Mouse (Mus musculus): ENCODE data around the gene Zcchc2. TPM values are rescaled to one million over a fixed set of nuclear protein-coding genes. Genes with fewer than 3 reads are reported as not detected.

Zcchc2 gene
- total RNA-seq, 4 experiments from 2014 or later: 20.6 to 25.6 (median 23.3) TPM

DNA sequence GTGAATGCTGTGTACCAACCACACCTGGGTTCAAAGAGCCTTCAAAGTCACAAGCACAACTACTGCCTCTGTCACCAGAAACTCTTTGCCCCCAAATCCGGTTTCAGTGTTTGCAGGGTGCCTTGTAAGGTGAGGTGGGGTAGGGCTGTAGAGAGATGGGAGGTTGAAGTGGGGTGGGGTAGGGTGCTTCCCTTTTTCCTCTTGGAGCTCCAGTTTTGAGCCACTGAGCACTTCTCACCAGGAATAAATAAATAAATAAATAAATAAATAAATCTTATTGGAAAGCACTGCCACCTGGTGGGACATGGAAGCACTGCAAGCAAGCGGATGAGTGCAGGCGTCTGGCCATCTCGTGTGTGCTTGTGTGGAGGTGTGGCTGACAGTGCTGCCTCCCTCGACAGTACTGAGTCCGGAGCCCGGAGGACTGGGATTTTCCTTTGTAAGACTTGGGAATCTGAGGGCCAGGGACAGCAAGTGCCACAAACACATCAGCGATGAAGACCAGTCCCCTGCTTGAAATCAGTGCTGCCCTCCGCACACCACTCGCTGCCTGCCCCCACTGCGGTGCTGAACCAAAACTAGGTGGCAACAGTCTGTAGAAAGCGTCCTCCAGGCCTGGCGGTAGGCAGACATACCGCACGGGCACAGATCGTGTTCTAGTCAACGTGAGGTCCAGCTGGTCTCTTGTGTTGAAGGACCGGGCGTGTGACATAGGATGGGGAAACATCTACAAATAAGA lies 46.8 kb downstream of the Zcchc2 start:
- peak; percentile 46 to 76 for DNase-seq (ENCODE audit: low spot score in 2 of 2)

DNA sequence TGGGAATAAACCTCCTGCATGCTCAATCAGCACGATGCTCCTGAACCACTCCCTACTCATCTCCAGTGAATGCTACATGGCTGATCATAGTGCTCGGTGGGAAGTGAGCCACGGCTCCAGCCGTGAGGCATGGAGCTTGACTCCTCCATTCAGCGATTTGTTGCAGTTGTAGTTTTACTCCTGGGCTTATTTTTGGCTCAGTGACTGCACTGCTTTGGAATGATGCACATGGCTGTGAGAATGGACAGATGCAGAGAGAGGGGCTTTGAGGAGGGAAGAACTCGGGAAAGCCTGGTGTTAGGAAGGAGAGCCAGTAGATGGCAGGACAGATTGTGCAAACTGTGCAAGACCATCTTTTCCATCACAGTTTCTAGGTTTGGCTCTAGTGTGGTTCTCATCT lies 49.1 kb downstream of the Zcchc2 start:
- DNase-seq (ENCODE audit: low spot score in 2 of 2): peak in 1 of 2 experiments; percentile 14

DNA sequence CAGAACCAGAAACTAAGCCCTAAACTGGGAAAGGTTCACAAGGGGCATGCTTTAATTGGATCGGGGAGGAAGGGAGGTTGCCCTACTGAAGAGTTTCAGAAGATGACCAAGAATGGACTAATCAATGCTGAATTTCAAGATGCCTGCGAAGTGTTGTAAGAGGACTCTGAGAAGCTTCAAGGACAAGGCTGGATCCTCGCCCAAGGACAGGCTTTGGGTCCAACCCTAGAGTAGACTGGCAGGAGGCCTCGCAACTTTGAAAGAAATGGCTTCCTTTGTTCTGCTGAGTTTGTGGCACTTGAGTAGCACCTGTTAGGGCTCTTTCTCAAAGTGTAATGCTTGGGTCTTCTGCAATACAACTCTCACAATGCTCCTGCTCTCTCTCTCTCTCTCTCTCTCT lies 50.1 kb downstream of the Zcchc2 start:
- no peak for DNase-seq (ENCODE audit: low spot score in 2 of 2)

DNA sequence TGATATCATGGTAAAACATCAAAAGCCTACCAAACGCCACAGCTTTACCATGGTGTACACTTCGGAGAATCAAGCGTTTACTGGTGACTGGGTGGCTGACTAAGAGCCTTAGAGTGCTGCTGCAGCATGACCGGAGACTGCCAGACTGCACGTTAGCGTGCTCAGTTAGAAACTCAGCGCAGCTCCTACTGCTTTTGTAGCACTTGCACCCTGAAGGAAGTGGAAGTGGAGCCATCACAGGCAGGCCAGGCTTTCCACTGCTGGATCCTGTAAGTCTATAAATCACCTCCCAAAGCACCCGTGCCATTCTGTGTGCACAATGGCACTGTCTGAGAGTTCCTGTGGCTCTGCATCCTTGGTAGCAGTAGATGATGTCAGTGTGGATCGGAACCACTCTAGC lies 52.0 kb downstream of the Zcchc2 start:
- no peak for DNase-seq (ENCODE audit: low spot score in 2 of 2)

DNA sequence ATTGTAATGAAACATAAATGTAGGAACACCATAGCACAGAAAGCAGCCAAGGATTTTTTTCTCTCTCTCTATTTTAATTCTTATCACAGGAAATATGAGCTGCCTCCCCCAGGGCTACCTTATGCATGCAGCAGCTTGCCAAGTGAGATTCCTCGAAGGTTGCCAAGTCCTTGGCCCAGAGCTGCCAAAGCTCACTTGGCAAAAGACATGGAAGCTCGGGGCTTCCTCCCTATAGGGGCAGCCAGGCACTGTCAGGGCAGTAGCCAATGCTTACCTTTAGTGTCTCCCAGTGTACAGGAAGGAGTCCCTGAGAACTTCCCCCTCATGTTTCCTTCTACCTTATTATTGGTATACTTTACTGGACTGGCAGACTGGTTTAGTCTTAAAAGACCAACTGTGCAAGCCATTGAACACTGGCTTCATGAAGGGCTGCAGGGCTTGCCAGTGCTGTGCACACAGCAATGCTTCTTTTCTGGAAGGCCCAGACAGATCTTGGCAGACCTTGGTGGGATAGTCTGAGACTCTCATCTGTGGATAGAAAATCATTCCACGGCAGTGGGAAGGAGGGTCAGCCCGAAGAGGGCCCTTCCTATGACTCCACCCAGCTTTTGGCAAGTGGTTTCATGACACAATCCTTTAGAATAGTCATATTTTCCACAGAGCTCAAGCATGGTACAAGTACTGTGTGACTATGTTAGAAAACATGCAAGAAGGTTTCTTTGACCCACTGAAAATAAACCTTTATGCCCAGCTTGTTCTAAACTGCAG lies 53.0 kb downstream of the Zcchc2 start:
- DNase-seq (ENCODE audit: low spot score in 2 of 2): no peak

DNA sequence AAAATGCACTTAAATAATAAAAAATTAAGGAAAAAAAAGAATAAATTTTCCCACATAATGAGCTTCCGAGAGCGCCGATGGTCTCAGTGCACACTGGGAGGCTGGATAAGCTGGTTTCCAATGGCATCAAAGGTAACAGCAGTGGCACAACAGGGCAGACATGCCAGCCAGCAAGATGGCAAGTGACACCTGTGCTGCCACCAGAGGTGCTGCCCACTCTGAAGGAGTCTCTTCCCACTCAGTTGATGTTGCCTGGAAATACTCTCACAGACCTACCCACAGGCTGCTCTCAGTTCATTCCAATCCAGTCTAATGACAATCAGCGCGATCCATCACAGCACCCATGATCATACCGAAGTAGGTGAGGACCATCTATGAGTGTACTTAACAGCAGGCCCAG lies 58.8 kb downstream of the Zcchc2 start:
- DNase-seq (ENCODE audit: low spot score in 2 of 2): no peak

DNA sequence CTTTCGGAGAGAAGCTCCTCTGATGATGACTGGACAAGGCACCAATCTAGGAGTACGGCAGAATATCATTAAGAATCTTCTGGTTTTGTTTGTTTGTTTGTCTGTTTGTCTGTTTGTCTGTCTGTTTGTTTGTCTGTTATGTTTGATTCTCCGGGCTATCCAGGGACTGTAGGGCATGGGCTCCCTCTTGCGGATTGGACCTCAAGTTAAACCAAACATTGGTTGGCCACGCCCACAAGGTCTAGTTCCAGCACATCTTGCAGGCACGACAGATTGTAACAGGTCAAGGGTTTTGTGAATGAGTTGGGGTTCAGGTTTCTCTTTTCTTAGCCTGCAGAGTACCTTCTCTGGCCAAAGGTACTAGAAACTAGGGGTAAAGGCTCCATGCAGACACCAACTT lies 64.8 kb downstream of the Zcchc2 start:
- DNase-seq (ENCODE audit: low spot score in 2 of 2): no peak

DNA sequence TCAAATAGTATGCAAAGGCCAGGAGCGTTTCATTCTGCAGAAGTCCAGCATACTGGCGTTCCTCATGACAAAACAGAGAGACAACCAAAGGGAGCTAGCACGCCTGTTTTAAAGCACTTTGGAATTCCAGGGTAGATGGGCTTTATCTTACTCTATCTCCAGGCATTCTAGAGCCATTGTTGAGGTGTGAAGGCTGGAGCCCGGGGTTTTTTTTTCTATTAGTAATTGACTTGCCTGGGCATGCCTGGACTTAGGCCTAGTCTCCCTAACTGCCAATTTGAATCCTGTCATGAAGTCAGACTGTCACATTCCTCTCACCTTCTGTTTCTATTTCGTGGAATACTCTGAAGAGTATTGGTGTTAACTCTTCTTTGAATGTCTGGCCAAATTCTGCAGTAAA lies 68.1 kb downstream of the Zcchc2 start:
- DNase-seq (ENCODE audit: low spot score in 2 of 2): no peak

DNA sequence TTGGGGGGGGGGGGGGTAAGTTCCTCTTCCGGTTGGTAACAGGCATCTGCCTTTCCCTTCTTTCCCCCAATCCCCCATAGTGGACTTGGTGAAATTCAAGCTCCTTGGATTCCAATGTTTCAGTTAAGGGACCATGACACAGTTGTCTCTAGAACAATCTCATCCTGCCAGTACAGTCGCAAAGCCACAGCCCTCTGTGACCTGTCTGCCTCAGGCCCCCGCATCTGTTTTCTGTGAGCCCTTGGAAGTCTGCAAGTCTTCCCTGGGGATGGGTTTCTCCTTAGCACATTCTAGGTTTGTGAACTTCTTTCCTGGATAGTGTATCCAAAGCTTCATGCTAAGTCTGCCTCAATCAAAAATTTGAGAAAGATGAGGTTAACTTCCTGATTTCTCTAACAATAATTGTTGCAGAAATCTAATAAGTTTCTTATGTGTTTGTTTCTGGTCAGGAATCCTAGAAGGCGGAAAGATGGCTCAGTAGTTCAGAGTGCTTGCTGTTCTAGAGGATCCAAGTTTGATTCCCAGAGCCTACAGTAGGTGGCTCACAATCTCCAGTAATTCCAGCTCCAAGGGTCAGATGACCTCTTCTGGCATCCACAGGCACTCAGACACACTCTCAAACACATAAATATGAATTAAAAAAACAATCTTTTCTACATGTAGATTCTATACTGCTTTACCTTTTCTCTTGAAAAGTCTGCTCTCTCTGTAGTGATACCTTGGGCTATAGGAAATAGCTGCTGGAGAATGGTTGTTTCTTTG lies 69.5 kb downstream of the Zcchc2 start:
- DNase-seq (ENCODE audit: low spot score in 2 of 2): no peak

DNA sequence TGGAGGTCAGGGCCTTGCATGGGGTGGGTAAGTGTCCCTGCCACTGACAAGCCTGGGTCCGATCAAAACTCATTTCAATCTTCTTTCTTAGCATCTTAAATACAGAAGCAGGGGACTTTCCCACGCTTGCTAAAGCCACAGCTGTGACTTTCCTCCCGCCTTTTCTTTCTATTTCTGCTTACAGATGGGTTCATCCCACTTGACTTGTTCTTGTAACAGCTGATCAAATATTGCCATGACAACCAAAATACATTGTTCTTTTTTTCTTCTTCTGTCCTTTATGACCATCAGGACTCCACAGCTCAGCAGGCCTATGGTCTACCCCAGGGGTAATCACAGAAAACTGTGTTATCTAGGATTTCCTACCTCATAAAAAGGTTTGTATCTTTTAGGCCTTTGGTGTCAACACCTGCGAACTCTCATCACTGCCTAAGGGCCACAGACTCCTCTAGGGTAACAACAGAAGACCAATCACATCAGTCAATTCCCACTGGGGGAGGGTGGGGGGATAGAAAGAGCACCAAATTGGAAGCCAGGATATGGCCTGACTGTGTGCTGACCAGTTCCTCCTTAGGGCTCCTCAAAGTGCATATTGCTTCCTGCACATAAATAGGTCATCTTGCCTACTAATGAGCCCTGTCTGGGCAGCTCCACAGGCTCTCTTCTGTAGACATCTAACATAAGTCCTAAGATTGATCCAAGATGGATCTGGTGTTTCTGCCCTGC lies 71.1 kb downstream of the Zcchc2 start:
- DNase-seq (ENCODE audit: low spot score in 2 of 2): no peak

DNA sequence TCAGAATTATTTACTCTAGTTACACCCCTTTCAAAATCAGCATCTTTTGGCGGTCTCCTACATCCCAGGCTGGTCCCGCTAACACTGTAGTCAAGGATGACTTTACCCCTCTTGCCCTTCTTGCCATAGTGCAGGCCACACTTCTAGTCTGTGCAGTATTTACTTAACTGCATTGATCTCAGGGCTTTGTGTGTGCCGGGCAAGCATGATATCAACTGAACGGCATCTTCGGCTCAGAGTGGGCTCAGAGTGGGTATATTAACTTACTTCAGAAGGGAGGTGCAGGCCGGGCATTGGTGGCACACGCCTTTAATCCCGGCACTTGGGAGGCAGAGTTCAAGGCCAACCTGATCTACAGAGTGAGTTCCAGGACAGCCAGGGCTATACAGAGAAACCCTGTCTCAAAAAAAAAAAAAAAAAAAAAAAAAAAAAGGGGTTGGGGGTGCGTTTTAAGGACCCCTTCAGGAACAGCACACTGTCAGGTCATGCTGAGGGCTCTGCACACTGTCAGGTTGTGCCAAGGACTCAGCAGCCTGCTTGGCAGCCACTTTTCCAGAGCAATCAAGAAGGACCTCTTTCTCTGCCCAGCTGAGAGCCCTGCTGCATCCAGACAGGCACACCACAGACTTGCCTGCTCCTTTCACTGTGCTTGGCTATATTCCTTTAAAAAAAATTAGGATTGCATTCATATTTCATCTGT lies 72.8 kb downstream of the Zcchc2 start:
- no peak for DNase-seq (ENCODE audit: low spot score in 2 of 2)

DNA sequence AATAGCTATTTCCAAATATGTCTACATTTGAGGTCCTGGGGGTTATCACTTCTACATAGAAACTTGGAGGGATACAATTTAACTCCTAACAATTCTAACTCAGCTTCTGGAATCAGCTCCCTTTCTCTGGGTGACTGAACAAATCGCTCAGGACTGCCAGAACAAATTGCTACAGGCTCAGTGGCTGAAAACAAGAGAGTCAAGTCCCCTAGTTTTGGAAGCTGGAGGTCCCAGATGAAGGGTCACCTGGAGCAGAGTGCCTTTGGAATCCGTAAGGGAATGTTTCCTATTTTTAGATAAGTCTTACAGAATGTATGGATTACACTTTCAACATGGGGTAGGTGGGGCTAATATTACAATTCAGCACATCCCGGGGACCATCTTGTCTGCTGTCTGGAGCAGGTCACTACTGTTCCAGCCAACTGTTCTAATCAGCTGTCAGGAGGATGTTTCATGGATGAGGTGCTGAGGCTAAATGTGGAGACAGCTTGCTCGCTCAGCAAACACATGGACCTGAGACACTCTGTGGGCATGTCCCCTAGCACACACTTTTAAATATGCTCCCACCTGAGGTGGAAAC lies 73.5 kb downstream of the Zcchc2 start:
- no peak for DNase-seq (ENCODE audit: low spot score in 2 of 2)

DNA sequence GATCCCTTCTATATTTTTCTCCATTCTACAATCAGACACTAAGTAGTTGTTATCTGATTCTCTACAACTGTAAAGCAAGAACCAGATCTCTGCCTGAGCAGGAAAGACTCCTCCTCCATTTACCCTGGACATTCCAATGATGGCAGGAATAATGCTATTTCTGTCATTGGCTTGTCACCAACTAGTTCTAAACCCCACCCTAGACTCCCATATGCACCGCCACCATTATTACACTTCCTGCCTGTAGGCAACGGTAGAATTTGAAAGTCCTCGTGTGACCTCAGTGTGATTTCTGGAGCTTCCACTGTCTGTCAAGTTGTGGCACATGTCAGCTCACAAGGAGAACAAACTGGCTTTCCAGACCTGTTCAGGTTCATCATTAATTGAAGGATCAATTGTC lies 74.1 kb downstream of the Zcchc2 start:
- DNase-seq (ENCODE audit: low spot score in 2 of 2): no peak

DNA sequence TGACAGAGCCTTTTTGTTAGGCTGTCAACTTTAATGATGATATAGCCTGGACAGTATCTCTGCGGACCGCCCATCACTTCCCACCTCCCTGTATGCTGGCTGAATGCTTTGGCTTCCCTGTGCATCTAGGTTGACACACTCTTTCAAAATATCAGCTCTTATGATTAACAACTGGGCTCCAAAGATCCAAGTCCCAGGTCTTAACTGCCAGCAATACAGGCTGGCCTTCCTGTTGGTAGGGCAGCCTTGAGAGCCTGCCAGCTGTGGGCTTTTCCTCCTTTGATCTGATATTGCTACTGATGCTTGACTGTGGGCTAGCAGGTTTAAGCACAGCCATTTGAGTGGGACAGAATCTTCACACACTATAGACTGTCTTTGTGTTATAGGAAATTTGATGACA lies 74.5 kb downstream of the Zcchc2 start:
- no peak for DNase-seq (ENCODE audit: low spot score in 2 of 2)

DNA sequence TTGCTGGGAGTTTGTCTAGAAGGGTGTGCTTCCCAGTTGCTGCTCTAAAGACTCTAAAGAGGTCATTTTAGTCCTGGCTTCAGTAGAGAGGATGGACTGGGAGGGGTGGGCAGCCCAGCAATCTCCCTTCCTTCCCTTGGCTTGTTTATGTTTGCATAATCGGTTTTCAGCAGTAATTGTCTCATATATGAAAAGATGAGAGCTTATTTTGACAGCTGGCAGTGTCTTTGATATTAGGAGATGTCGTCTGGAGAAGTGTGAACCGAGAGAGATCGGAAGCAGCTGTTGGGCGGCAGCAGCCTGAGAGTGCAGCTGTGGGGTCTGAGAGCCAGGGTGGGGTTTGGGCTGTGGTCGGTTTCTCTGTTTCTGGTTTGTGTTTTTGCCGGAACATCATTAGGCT lies 75.5 kb downstream of the Zcchc2 start:
- no peak for DNase-seq (ENCODE audit: low spot score in 2 of 2)

DNA sequence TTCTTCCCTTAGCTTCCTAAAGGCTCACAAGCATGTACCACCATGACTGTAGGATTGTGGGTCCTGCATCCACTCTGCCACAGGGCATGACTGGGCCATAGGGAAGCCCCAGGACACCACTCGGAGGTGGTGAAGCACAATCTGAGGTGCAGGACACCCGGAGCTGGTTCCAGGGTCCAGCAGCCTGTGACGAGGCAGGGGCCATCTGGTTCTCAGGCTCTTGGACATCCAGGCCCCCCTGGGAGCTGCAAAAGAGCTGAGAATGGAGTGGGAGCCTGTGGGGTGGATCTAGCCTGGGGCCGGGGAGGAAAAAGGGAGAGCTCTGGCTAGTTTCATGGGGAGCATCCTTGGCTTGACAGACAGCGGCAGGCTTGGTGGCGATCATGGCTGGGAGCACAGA lies 77.1 kb downstream of the Zcchc2 start:
- no peak for DNase-seq (ENCODE audit: low spot score in 2 of 2)

DNA sequence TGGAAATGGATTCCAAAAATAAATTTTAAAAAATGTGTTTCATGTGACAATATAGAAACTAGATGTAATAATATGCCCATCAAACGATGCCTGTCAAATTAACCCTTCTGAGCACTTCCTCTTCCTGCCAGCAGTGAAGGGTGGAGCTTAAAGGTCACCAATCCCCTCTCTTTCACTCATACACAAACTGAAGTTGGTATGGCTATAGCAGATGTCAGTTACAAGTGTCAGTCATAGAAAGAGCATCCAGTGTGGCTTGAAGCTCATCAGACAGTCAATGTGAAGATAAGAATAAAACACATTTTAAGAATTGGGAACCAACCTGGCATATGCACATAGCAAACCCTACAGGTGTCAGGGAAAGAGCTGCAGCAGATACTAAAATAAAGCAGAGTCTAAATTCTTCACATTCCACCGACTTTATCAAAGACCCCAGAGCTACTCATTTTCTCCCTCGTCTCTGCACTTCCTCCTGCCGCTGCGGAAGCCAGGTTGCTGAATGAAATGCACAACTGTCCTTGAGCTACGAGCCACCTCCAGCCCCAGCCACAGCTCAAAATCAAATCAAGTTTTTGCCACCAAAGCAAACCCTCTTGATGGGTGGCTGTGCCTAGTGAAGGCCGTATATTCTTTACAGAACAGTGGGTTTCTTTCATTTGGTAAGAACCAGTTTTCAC lies 79.8 kb downstream of the Zcchc2 start:
- DNase-seq (ENCODE audit: low spot score in 2 of 2): no peak

DNA sequence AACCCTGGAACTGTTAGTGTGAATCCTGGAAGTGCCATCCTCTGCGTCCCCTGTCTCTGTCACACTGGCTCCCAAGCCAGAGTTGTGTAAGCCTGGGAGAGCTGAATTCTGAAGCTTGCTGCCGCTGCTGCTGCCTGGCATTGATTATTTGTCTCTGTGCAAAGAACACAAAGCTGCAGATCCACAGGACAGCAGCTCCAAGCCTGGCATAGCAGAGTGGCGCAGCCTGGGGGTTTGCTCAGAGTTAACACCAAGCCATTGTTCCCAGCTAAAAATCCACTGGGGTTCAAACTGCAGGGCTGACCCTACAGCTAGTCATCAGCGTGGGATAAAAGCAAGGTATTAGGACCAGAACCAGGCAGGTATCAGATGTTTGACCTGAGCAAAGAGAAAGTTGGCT lies 80.6 kb downstream of the Zcchc2 start:
- DNase-seq (ENCODE audit: low spot score in 2 of 2): no peak

DNA sequence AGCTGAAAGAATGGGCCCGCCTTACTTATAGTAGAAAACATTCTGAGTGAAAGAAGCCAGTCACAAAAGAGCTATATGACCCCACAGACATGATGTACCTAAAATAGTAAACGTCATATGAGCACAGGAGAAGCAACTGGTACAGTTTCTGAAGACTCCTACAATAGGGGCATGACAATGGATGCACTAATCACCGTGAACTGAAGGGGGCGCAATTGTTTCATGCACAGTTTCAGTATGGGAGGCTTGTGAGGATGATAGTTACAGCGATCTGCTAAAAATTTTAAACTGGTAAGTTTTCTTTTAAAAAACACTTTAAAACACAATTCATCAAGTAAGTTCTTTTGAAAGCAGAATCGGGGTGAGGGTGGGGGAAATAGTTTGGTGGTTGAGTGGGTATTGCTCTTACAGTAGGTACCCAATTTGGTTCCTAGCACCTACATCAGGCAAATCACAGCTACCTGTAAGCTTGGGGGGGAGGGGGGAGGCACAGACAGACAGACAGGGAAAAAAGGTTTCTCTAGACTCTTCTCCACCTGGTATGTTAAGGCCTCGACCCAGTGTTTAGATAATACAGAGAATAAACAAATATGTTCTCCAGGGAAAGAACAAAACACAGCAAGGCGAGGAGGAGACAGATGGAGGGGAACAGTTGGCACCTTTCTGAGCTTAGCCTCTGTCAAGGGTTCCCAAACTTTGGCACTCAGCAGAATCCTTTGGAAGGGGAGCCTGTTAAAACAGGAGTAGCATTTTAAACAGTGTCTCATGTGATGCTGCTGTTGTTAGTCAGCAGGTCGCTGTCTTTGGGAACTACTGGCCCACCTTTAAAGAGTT lies 81.2 kb downstream of the Zcchc2 start:
- DNase-seq (ENCODE audit: low spot score in 2 of 2): peak; percentile 81 to 92

All from layer of hippocampus, adult 8-10 months (tissue).